Mouse (Mus musculus): ENCODE results near the gene Fgf3. TPM values are rescaled to one million over a fixed set of nuclear protein-coding genes. Genes with fewer than 3 reads are reported as not detected.

Fgf3 gene
- total and polyA plus RNA-seq, 3 experiments, result not detected

- H3K27me3 ChIP-seq (replicated peaks), result peaks cover 17% of the 10 kb centered on the region
Observed at GRCm38 (mm10) chr7:144857158-144857557, 19.3 kb downstream of the Fgf3 start.

DNA sequence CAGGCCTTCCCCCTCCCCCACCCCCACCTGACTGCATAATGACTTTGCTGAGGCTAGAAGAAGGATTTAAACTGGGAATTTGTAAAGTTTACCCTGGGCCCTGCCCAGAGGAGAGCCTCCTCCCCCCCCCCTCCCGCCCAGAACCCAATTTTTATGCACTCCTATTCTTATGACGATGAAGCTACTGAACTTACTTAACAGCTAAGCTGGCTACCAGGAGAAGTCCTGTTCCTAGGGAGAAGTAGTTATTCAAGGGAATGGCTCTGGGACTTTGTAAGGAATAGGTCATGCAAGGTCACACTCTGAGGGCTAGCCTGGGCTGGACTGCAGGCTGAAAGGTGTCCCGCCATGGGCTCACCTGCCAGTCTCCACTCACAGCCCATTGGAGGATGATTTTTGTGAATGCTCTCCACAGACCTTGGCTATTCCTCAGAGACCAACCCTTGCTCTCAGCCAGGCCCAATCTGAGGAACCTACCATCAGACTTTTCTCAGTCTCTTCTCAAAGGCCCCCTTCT is 20.0 kb downstream of the Fgf3 start:
- H3K9me3 ChIP-seq (replicated peaks; ENCODE audit: low read length), result peaks cover 12% of the 10 kb centered on the region
- no peak overlapping the region for H3K4me2 ChIP-seq (ENCODE audit: insufficient read depth, low read depth, poor library complexity, severe bottlenecking)
- no peaks in the 10 kb centered on the region for H3K36me3 ChIP-seq (replicated peaks in 1 of 2; ENCODE audit: control insufficient read depth in 1 of 2, insufficient read depth in 1 of 2, low read length in 1 of 2)
- no peaks in the 10 kb centered on the region for H3K79me2 ChIP-seq (replicated peaks; ENCODE audit: control insufficient read depth, extremely low read depth, insufficient read depth, poor library complexity, severe bottlenecking)
- TF ChIP-seq MAFK (IDR thresholded peaks at IDR 0.05; ENCODE audit: insufficient replicate concordance, low read length) (no peak), USF1 (IDR thresholded peaks at IDR 0.05; ENCODE audit: low read depth, low read length) (no peak), POLR2AphosphoS2 (IDR thresholded peaks at IDR 0.05; ENCODE audit: low read depth, low read length) (no peak), HCFC1 (IDR thresholded peaks at IDR 0.05; ENCODE audit: low read depth, low read length) (no peak), NELFE (IDR thresholded peaks at IDR 0.05; ENCODE audit: low read depth, low read length) (no peak), POLR2A (IDR thresholded peaks at IDR 0.05; ENCODE audit: low read depth, low read length) (no peak), KAT2A (IDR thresholded peaks at IDR 0.05; ENCODE audit: insufficient replicate concordance, low read length) (no peak), BHLHE40 (IDR thresholded peaks at IDR 0.05; ENCODE audit: low read depth, low read length) (no peak), MAZ (IDR thresholded peaks at IDR 0.05; ENCODE audit: low read depth, low read length) (no peak), MEF2A (IDR thresholded peaks at IDR 0.05; ENCODE audit: borderline replicate concordance, low read depth, low read length) (no peak), IRF4 (IDR thresholded peaks at IDR 0.05; ENCODE audit: low read depth, low read length) (no peak), CHD1 (IDR thresholded peaks at IDR 0.05; ENCODE audit: low read depth, low read length) (no peak)
- H3K4me3 ChIP-seq (replicated peaks in 1 of 3; ENCODE audit: low read depth in 2 of 3, low read length in 2 of 3, poor library complexity in 1 of 3), result no peak overlapping the region
- peaks cover 14% of the 10 kb centered on the region for H3K27me3 ChIP-seq (replicated peaks)
- dilution Hi-C loops (cut with MboI; ENCODE audit: extremely low pct_ligation_motif_present, extremely low pct_unique_long_range_greater_than_20kb, low sequenced_read_pairs) (no loop called here), in situ Hi-C loops (cut with MboI; ENCODE audit: low pct_ligation_motif_present, low pct_unique_long_range_greater_than_20kb, low sequenced_read_pairs) (no loop called here)
- no peak overlapping the region for H3K27ac ChIP-seq (ENCODE audit: insufficient read depth, low read depth)
- DNase-seq (ENCODE audit: extremely low read depth), result no peak
- H3K9ac ChIP-seq (ENCODE audit: insufficient read depth, low read depth), result no peak overlapping the region
- peaks cover 0 to 14% of the 10 kb centered on the region in 2 experiments; a peak in 1 of 4 replicates for H3K4me1 ChIP-seq (ENCODE audit: control insufficient read depth in 1 of 2, insufficient read depth in 2 of 2)

More at GRCm38 (mm10) chr7:144857158-144857557, 19.3 kb downstream of the Fgf3 start:
- Histone ChIP-seq H3K9me3 (replicated peaks; ENCODE audit: low read length) (peaks cover 12% of the 10 kb centered on the region), H3K27ac (ENCODE audit: insufficient read depth, low read depth) (no peak overlapping the region), H3K36me3 (replicated peaks in 1 of 2; ENCODE audit: control insufficient read depth in 1 of 2, insufficient read depth in 1 of 2, low read length in 1 of 2) (no peaks in the 10 kb centered on the region), H3K4me3 (replicated peaks in 1 of 3; ENCODE audit: low read depth in 2 of 3, low read length in 2 of 3, poor library complexity in 1 of 3) (no peak overlapping the region), H3K9ac (ENCODE audit: insufficient read depth, low read depth) (no peak overlapping the region), H3K79me2 (replicated peaks; ENCODE audit: control insufficient read depth, extremely low read depth, insufficient read depth, poor library complexity, severe bottlenecking) (no peaks in the 10 kb centered on the region), H3K4me2 (ENCODE audit: insufficient read depth, low read depth, poor library complexity, severe bottlenecking) (no peak overlapping the region), H3K4me1 (ENCODE audit: control insufficient read depth in 1 of 2, insufficient read depth in 2 of 2) (peaks cover 0 to 14% of the 10 kb centered on the region in 2 experiments; a peak in 1 of 4 replicates)
- TF ChIP-seq JUN (IDR thresholded peaks at IDR 0.05; ENCODE audit: insufficient read depth, low read depth, low read length) (no peak), NELFE (IDR thresholded peaks at IDR 0.05; ENCODE audit: low read depth, low read length) (no peak), USF1 (IDR thresholded peaks at IDR 0.05; ENCODE audit: low read depth, low read length) (no peak), ZMIZ1 (IDR thresholded peaks at IDR 0.05; ENCODE audit: low read depth, low read length) (no peak), ZC3H11A (IDR thresholded peaks at IDR 0.05; ENCODE audit: low read depth, low read length) (no peak), TCF12 (IDR thresholded peaks at IDR 0.05; ENCODE audit: low read depth, low read length) (no peak), TBP (conservative IDR thresholded peaks at IDR 0.05; ENCODE audit: low read depth, low read length) (no peak)
- in situ Hi-C loops (cut with MboI; ENCODE audit: low pct_ligation_motif_present, low pct_unique_long_range_greater_than_20kb, low sequenced_read_pairs), result no loop called here
- dilution Hi-C loops (cut with MboI; ENCODE audit: extremely low pct_ligation_motif_present, extremely low pct_unique_long_range_greater_than_20kb, low sequenced_read_pairs), result no loop called here
- peak; percentile 35 for DNase-seq (ENCODE audit: extremely low read depth)
